Mouse (Mus musculus): ENCODE measurements at regions not wholly inside any gene's neighbourhood (a gene's known extent, or its start where the extent isn't known, plus 50 kb on each side); places are given as distances from the start of the nearest gene placed in this dataset.
A peak's percentile ranks its signal among the peaks of the same experiment; 100 is the strongest.

DNA sequence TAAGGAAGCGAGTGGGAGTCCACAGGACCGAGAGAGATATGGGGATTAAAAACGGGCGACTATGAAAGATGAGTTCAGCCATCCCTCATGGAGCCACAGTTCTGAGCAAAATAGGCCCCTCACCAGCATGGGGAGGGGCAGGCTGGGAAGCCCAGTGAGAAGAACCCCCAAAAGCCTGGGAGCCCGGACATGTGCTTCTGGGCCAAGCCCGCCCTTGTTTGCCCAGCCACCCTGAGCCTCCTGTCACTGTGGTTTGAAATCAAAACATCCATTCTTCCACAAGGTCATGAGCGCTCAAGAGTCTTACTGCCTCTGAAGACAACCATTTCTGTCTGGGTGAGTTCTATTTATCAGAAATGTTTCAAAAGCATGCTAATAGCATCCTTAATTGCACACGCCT, 105.0 kb upstream of the Bcl6 start:
- DNase-seq, result no peak

DNA sequence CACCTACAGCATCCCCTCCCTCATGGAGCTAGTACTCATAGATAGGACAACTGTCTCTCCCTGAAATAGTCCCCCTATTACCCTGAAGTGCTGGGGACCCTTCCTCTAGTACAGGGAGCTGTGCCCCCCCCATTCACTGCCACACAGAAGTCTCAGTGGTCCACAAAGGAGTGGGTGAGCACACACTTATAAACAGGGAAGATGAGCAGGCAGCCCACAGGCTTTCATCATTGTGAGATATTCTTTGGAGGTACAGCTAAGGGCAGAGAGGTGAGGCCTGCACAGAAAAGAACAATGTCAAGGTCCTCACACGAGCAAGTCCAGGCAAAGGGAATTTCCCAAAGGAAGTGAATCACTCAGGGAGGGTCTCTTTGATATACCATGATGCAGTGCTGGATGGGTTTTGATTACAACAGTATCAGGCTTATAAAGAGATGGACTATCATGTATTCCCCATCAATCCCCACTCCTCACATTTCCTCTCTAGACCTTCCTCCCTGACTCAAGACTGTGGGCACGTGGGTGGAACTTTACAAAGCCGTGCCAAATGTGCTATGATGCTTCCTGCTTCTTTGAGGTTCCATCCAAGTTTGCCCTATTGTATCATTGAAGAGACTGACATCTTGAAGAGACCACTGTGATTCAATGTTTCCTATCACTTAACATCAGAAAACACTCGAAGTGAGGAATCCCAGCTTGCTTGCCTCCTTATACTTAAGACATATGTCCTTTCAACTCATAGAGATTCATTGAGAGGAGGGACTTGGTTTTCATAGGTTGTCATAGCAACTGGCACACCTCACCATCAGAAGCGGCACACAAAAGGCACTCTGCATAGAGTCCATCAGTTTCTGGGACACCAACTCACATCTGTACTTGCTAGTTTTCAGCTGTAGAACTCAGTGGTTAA, 104.2 kb upstream of the Bcl6 start:
- no peak for DNase-seq

- no peak for DNase-seq
These were observed 103.5 kb upstream of the Bcl6 start for GRCm38 (mm10) chr16:24092136-24092535.

- DNase-seq, result no peak
These were observed 102.3 kb upstream of the Bcl6 start for GRCm38 (mm10) chr16:24090981-24091380.

DNA sequence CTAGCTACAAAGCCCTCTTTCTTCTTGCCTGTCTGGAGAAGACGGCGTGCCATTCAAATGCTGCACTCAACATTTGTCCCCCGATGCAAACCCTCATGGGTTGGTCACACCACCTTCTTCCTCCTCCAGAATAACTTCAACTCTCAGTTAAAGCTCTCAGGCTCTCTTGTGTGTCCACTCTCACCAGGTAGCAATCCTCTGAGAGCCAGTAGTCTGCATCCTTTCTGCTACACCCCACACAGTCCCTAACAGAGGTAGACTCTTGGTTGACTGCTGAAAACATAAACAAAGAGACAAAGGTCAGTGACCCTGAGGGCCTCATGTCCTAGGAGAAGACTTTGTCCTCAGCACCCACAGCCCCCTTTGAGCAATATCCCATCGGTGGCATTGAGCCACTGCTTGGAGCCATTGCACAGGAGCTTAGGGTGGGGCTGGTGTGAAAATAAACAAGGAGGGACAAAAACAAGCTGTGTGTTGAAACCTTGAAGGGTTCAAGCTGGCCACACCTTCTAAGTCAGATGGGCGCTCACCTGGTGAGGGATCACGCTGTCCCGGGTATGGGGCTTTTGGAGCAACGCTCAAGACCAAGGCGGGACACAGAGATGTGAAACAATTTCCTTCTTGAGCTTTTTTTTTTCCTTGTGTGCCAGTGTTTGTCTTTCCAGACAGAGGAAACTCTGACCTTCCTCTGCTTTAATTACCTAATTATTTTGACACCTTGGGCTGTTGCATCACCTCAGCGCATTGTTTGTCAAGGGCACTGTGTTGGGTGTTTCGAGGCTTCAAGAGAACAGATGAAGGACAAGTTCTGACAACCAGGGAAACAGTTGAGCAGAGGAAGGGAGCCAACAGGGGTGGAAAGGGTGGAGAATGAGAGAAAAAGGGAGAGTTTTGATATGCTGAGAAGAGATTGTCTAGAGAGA, 101.4 kb upstream of the Bcl6 start:
- DNase-seq, result no peak

DNA sequence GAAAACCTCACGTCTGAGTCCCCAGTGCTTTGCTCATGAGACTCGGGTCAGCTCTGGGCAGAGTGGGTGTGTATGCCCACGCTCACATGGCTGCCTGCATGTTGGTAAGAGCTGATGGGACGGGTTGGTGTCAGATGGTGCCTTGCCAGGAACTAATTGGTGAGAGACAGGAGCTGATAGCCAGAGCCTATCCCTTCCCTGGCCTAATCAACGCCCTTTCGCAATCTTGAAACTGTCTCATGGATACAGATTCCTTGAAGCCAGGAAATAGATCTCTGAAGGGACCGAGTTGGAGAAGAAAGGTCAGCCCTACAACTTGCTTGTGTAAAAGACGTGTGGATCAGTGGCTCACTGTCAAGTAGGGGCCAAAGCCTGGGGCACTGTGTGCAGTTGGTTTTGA, 95.3 kb upstream of the Bcl6 start:
- no peak for DNase-seq

DNA sequence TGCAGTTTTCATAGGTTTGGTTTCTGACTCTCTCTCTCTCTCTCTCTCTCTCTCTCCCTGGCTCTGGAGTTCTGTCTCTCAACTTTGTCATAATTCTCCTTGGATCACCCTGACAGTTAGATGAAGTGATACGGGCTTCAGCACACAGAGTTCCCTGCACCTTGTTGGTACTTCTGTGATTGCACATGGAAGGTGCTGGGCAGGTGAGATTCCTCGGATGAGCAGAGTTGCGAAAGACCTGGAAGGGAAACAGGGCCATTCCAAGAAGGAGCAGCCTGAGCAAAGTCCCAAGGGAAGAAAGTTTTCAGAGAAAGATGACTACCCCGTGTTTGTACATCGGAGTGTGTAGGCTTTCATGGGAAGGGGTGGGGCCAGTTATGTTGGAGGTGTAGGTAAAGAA, 91.8 kb upstream of the Bcl6 start:
- DNase-seq, result no peak

DNA sequence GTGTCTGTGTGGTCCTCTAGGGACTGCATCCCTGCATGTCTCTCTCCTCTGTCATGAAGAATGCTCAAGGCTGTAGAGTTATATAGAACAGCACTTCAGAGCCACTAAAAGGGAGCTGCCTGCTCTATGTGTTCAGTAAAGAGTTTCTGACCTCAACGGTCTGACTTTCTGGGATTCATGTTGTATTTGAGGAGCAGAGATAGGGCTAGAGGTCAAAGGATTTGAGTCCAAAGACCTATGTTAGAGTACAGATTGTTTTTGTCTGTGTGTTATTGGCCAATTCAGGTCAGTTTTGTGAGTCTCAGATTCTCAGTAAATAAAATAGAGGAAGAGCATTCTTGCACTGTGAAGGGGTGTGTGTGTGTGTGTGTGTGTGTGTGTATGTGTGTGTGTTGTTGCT, 90.0 kb upstream of the Bcl6 start:
- no peak for DNase-seq

- DNase-seq, result no peak
These were observed 88.8 kb upstream of the Bcl6 start for GRCm38 (mm10) chr16:24077428-24077827.

- DNase-seq, result no peak
These were observed 88.1 kb upstream of the Bcl6 start for GRCm38 (mm10) chr16:24076799-24077136.

DNA sequence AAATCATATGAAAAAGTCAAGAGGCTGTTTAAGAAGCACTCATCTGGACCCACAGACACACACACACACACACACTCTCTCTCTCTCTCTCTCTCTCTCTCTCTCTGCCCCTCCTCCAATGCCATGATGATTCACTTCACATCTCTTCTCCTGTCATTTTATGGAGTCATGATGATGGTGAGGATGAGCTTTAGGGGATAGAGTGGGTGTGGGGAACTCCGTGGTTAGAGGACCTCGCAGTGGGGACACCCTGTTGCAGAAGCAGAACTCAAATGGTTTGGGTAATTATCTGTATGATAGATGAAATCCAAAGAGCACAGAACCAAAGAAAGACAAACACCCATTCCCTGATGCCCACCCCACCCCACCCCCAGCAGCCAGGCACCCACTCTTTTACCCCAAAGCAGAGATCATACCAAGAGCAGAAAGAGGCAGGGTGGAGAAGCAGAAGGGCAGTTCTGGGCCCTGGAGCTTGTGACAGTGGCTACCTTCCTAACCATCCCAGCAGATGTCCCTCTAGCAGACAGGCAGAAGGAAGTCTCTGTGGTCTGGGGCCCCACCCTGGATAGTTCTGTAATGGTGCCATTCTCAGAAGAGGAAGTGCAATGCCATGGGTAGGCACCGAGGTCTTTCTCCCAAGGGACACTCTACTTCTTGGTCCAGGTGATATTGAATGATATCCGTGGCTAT, 87.6 kb upstream of the Bcl6 start:
- no peak for DNase-seq

DNA sequence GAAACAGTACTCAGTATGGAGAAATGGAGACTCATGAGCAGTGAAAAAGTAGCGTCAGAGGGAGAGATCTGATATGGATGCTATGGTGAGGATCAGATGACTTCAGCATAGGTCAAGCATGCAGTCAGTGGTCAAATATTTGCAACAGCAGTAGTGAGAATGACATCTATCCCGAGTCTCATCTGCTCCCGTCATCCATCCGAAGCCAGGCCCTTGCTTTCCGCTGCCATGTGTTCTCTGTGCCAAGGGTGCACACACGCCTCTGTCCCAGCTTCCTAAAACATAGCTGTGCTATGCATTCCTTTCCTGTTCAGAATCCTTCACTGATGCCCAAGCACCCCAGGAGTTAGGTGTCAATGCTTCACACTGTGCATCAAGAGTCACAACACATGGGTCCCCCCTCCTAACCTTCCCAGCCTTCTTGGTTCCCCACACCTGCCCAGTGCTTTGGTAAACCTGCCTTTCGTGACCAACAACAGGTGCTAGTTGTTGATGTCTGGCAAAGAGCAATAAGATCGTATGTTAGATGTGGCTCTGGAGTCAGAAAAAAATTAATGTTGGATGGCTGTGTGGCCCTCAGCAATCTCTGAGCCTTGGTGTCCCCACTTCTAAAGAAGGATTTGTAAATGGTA, 85.1 kb upstream of the Bcl6 start:
- no peak for DNase-seq

GRCm38 (mm10) chr16:24073065-24073464, 84.4 kb upstream of the Bcl6 start:
- peak; percentile 52 for DNase-seq

DNA sequence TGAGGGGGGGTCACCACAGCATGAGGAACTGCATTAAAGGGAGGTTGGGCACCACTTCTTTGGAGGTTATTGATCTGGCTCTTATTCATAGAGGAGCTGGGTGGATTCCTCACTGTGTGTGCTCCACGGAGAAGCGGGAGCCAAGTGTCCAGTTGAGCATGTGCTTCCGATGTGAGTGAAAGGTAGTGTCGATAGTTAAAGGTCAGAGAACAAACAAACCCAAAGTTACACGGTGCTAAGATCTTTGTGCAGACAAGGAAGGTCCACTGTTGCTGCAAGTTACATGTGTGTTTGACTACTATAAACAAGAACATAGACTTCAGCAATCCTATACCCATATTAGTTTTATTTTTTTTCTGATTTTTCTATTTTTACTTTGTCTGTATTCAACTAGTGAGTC, 80.8 kb upstream of the Bcl6 start:
- DNase-seq, result no peak

- DNase-seq, result no peak
These were observed 79.7 kb upstream of the Bcl6 start for GRCm38 (mm10) chr16:24068250-24068813.

DNA sequence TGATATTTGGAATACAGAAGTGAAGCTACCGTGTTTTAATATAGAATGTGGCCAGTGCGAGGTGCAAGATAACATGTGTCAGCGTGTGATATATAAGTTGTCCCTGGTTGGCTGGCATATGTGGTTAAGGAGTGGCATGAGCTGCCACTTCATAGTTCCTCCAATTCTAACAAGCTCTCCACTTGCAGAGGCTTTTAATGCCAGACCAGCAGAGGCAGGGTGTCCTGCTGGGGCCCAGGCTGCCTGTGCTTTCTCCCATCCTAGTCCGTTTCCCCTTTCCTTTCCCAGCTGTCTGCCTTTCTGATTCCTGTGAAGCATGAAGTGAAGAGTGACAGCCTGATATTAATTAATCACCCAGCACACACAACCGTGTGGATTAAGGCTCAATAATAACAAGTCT, 73.7 kb upstream of the Bcl6 start:
- no peak for DNase-seq

- DNase-seq, result no peak
These were observed 72.8 kb upstream of the Bcl6 start for GRCm38 (mm10) chr16:24061496-24061895.

- no peak for DNase-seq
These were observed 70.5 kb upstream of the Bcl6 start for GRCm38 (mm10) chr16:24059090-24059600.

DNA sequence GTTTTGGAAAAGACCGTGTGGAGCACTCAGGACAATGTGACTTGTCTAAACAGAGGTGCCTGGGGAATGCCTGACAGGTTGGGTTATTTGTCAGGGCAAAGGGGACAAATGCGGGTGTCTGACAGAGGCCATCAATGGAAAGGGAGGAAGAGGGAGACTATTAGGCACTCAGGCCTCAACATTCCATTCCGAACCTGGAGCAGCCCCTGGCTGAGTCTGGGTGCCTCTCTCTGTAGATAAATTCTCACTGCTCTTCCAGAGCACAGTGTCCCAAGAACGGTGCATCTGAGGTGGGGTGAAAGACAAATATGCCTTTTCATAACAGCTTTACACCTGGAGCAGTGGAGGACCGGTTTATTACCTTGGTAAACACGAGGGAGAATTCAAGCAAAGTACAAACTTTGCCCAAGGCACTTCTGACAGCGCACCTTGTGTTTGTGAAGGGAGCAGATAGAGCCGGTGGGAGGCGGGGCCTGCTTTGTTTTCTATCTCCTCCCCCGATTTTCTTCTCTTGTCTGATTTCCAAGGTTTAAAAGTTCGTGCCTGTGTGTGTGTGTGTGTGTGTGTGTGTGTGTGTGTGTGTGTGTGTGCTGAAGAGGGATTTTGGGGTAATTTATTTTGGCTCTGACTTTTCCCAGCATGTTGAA, 68.4 kb upstream of the Bcl6 start:
- DNase-seq, result no peak

GRCm38 (mm10) chr16:24056123-24056884, 67.7 kb upstream of the Bcl6 start:
- no peak for DNase-seq

Data from gastrocnemius, postnatal 10 days (tissue).